Mouse (Mus musculus) adrenal gland, adult 2 months (tissue): Measurements from ENCODE around the gene Parp3. TPM values are rescaled to one million over a fixed set of nuclear protein-coding genes. Genes with fewer than 3 reads are reported as not detected.

Source experiments
- DNase-seq: peaks from one replicate; pipeline ENCODE4 v3.0.0; 2021
- polyA plus RNA-seq: library from polyadenylated mRNA; depleted of rRNA; stranded (reverse); fragments of >200 nt; gene quantifications from 2 replicates; pipeline ENCODE4 v1.2.3, GENCODE M21; 2012; rRNA removed
- total RNA-seq, 2 experiments: library from RNA; stranded (reverse); gene quantifications; 2 replicates each; pipeline ENCODE4 v1.2.3; 2021

Gene Parp3
- total and polyA plus RNA-seq, 3 experiments: 39.4 to 65.6 (median 60.7) TPM

- peak; percentile 87 for DNase-seq
Observed at GRCm38 (mm10) chr9:106421865-106422160, 54.9 kb downstream of the Parp3 start.

GRCm38 (mm10) chr9:106421033-106421864 lies 55.5 kb downstream of the Parp3 start:
- no peak for DNase-seq

- DNase-seq: no peak
Observed at GRCm38 (mm10) chr9:106420608-106421007, 56.1 kb downstream of the Parp3 start.

Other genes with a start within 250 kb of the Parp3 start
- gene Alas1, start 228.3 kb downstream of the Parp3 start, total RNA-seq: 1,000 to 10,000 TPM; 1,496 to 1,691 TPM
- gene Alas1, start 228.3 kb downstream of the Parp3 start, polyA plus RNA-seq: 1,137 and 1,435 TPM in 2 replicates
- 1 to 10 TPM; 3.4 to 5.4 TPM for gene Poc1a, start 195.9 kb downstream of the Parp3 start, total RNA-seq
- gene Poc1a, start 195.9 kb downstream of the Parp3 start, polyA plus RNA-seq: 5.4 and 7.1 TPM in 2 replicates
- gene Dusp7, start 108.3 kb downstream of the Parp3 start, total RNA-seq: 10 to 100 TPM; 12.8 to 18.7 TPM
- gene Dusp7, start 108.3 kb downstream of the Parp3 start, polyA plus RNA-seq: 40.2 and 46.7 TPM in 2 replicates
- 100 to 1,000 TPM; 391 to 419 TPM for gene Rpl29, start 47.5 kb downstream of the Parp3 start, total RNA-seq
- 183 and 201 TPM in 2 replicates for gene Rpl29, start 47.5 kb downstream of the Parp3 start, polyA plus RNA-seq
- gene Acy1, start 38.6 kb downstream of the Parp3 start, total RNA-seq: 10 to 100 TPM; 12.2 to 16.9 TPM
- 11.0 and 14.8 TPM in 2 replicates for gene Acy1, start 38.6 kb downstream of the Parp3 start, polyA plus RNA-seq
- 10 to 100 TPM; 32.6 to 46.6 TPM for gene Abhd14b, start 29.5 kb downstream of the Parp3 start, total RNA-seq
- gene Abhd14b, start 29.5 kb downstream of the Parp3 start, polyA plus RNA-seq: 144 and 175 TPM in 2 replicates
- gene Abhd14a, start 29.3 kb downstream of the Parp3 start, total RNA-seq: 10 to 100 TPM; 18.8 to 25.9 TPM
- 29.0 and 33.9 TPM in 2 replicates for gene Abhd14a, start 29.3 kb downstream of the Parp3 start, polyA plus RNA-seq
- 10 to 100 TPM; 17.5 to 28.6 TPM for gene Pcbp4, start 23.7 kb downstream of the Parp3 start, total RNA-seq
- 56.4 and 90.6 TPM in 2 replicates for gene Pcbp4, start 23.7 kb downstream of the Parp3 start, polyA plus RNA-seq
- gene Gpr62, start 11.0 kb downstream of the Parp3 start, total RNA-seq: under 1 TPM; 0.17 TPM
- 0.95 and 0.99 TPM in 2 replicates for gene Gpr62, start 11.0 kb downstream of the Parp3 start, polyA plus RNA-seq
- 10 to 100 TPM; 41.2 to 47.0 TPM for gene Rrp9, start 986 bp downstream of the Parp3 start, total RNA-seq
- 36.8 and 42.2 TPM in 2 replicates for gene Rrp9, start 986 bp downstream of the Parp3 start, polyA plus RNA-seq
- not detected for gene Iqcf1, start 23.0 kb upstream of the Parp3 start, total RNA-seq
- gene Iqcf1, start 23.0 kb upstream of the Parp3 start, polyA plus RNA-seq: not detected in 2 replicates
- gene Iqcf5, start 37.6 kb upstream of the Parp3 start, total RNA-seq: not detected
- gene Iqcf5, start 37.6 kb upstream of the Parp3 start, polyA plus RNA-seq: not detected in 2 replicates
- not detected for gene Iqcf3, start 84.7 kb upstream of the Parp3 start, total RNA-seq
- not detected in 2 replicates for gene Iqcf3, start 84.7 kb upstream of the Parp3 start, polyA plus RNA-seq
- gene Iqcf4, start 94.0 kb upstream of the Parp3 start, total RNA-seq: not detected
- not detected in 2 replicates for gene Iqcf4, start 94.0 kb upstream of the Parp3 start, polyA plus RNA-seq
- not detected for gene Iqcf6, start 149.6 kb upstream of the Parp3 start, total RNA-seq
- not detected in 2 replicates for gene Iqcf6, start 149.6 kb upstream of the Parp3 start, polyA plus RNA-seq
- gene Grm2, start 179.1 kb upstream of the Parp3 start, total RNA-seq: not detected
- gene Grm2, start 179.1 kb upstream of the Parp3 start, polyA plus RNA-seq: not detected in 2 replicates
- gene Tex264, start 209.0 kb upstream of the Parp3 start, total RNA-seq: 100 to 1,000 TPM; 128 to 130 TPM
- 230 and 245 TPM in 2 replicates for gene Tex264, start 209.0 kb upstream of the Parp3 start, polyA plus RNA-seq